Mouse (Mus musculus): Measurements from ENCODE around the gene Vps37d. TPM values are rescaled to one million over a fixed set of nuclear protein-coding genes. Genes with fewer than 3 reads are reported as not detected.

Gene Vps37d
- polyA plus RNA-seq, 1 experiment from 2014 or later, result 12.0 TPM

DNA sequence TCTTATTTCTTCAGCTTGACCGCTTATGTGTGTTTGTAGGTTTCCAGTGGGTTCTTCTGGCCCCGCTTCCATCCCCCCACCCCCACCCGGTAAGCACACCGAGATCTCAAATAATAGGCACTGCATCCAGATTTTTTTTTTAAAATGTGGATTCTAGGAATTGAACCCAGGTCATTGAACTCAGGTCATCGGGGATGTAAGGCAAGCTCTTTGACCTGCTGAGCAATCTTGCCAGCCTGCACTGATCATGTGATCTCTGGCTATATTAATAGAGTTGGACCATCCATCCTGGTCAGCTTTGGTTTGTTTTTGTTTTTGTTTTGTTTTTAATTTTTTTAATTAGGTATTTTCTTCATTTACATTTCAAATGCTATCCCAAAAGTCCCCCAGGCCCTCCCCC, 45.5 kb downstream of the Vps37d start:
- no peak overlapping the region for H3K4me3 ChIP-seq (ENCODE audit: low read depth, low read length)
- no peaks in the 10 kb centered on the region for H3K36me3 ChIP-seq (ENCODE audit: control insufficient read depth, insufficient read depth, low read length)
- H3K9ac ChIP-seq (ENCODE audit: low read depth, low read length), result no peak overlapping the region
- H3K27ac ChIP-seq (ENCODE audit: low read depth, low read length), result no peak overlapping the region
- ATAC-seq (ENCODE audit: low FRiP score), result no peak
- 93% methylated on average over 5 of the region's 5 CpGs for WGBS
- H3K9me3 ChIP-seq (ENCODE audit: control insufficient read depth, low read length), result no peaks in the 10 kb centered on the region
- H3K4me1 ChIP-seq (replicated peaks; ENCODE audit: control insufficient read depth, insufficient read depth, low read length), result no peaks in the 10 kb centered on the region
- no peaks in the 10 kb centered on the region for H3K27me3 ChIP-seq (ENCODE audit: control insufficient read depth, insufficient read depth, low read length)
- no peak overlapping the region for H3K4me2 ChIP-seq (replicated peaks; ENCODE audit: low read depth, low read length)
- DNase-seq (ENCODE audit: low spot score), result no peak

DNA sequence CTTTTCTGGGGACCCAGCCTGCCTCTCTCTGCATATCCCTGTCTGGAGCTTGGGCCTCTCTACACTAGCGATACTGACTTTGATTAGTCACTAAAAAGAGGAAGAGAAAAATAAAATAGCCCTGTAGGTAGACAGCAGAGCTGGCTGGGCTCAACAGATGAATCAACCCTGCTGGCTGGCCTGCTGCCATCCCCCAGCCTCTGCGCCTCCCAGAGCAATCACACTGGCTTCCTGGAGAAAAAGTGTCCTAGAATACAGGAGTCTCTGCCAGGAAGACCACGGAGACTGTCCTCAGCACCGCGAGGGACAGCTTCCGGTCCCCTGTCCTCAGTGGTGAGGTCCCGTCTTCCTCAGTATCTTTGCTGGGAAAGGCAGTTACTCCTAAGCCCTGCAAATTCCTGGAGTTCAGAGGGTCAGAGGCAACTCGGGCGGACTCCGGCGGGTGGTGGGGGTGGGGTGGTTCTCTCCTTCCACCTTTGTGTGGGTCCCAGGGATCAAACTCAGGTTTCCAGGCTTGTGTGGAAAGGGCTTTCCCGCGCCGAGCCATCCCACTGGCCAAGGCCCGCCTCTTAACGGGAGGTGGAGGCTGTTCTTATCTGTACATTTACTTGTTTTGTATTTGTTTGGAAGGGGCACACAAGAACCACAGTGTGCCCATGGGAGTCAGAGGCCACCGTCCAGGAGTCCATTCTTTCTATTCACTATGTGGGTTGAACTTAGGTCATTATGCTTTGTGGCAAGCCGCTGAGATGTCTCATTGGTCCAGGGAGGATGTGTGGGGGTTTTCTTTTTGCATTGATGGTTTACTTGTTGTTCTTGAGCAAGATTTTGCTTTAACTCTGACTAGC, 48.8 kb downstream of the Vps37d start:
- Histone ChIP-seq H3K9me3 (ENCODE audit: control insufficient read depth, low read length) (no peaks in the 10 kb centered on the region), H3K4me3 (ENCODE audit: low read depth, low read length) (no peak overlapping the region), H3K9ac (ENCODE audit: low read depth, low read length) (no peak overlapping the region), H3K4me2 (replicated peaks; ENCODE audit: low read depth, low read length) (no peak overlapping the region), H3K36me3 (ENCODE audit: control insufficient read depth, insufficient read depth, low read length) (no peaks in the 10 kb centered on the region), H3K4me1 (replicated peaks; ENCODE audit: control insufficient read depth, insufficient read depth, low read length) (no peaks in the 10 kb centered on the region), H3K27me3 (ENCODE audit: control insufficient read depth, insufficient read depth, low read length) (no peaks in the 10 kb centered on the region), H3K27ac (ENCODE audit: low read depth, low read length) (no peak overlapping the region)
- ATAC-seq (ENCODE audit: low FRiP score), result no peak
- DNase-seq (ENCODE audit: low spot score), result no peak
- WGBS, result 56% methylated on average over 18 of the region's 18 CpGs

DNA sequence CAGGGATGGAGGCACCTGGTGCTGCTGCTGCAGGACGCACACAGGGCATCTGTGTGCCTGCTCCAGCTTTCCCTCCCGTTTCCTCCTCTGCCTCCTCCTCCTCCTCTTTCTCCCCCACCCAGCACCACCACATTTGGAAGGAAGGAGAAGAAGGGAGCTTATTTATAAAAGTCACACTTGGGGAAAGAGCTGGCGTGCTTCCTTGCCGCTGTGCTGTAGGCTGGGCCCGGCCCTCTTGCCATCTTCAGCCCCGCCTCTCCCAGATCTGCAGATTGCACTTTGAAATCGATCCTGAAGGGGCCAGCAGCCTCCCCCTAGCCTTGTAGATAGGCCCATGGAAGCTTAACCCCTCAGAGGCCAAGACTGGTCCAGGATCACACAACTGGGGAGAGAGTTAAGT, 52.2 kb downstream of the Vps37d start:
- Histone ChIP-seq H3K9me3 (ENCODE audit: control insufficient read depth, low read length) (no peaks in the 10 kb centered on the region), H3K27ac (ENCODE audit: low read depth, low read length) (no peak overlapping the region), H3K9ac (ENCODE audit: low read depth, low read length) (no peak overlapping the region), H3K27me3 (ENCODE audit: control insufficient read depth, insufficient read depth, low read length) (no peaks in the 10 kb centered on the region), H3K36me3 (ENCODE audit: control insufficient read depth, insufficient read depth, low read length) (no peaks in the 10 kb centered on the region), H3K4me2 (replicated peaks; ENCODE audit: low read depth, low read length) (peak overlapping the region; percentile 11; the same call in 1 of the 2 replicates), H3K4me1 (replicated peaks; ENCODE audit: control insufficient read depth, insufficient read depth, low read length) (no peaks in the 10 kb centered on the region; the same call in 1 of the 2 replicates), H3K4me3 (ENCODE audit: low read depth, low read length) (no peak overlapping the region)
- no peak for ATAC-seq (ENCODE audit: low FRiP score)
- WGBS, result 20% methylated on average over 7 of the region's 7 CpGs
- DNase-seq (ENCODE audit: low spot score), result peak; percentile 14

DNA sequence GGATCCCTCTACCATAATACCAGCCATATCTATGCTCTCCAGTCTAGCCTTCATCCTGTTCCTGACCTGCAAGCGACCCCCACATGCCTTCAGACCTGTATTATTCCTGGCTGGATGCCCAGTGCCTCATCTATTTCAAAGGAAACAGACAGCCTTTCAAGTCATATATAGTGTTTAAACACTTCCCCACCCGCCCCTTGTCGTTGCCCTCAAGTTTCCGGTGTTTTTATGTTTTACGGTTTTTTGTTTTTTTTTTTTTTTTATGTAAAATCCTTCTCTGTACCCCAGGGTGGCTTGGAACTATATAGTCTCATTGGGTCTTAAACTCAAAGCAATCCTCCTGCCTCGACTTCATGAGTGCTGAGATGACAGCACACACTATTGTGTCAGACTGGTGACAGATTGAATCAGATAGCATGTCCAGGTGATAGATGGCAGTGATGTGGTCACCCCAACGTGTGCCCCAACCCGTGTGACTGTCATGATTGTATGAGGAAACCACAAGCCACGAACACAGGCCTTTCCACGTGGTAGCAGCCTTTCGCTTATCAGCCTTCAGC, 53.3 kb downstream of the Vps37d start:
- H3K4me2 ChIP-seq (replicated peaks; ENCODE audit: low read depth, low read length), result peak overlapping the region; percentile 85; the same call in 1 of the 2 replicates
- ATAC-seq (ENCODE audit: low FRiP score), result no peak
- H3K9me3 ChIP-seq (ENCODE audit: control insufficient read depth, low read length), result no peaks in the 10 kb centered on the region
- no peak overlapping the region for H3K9ac ChIP-seq (ENCODE audit: low read depth, low read length)
- no peaks in the 10 kb centered on the region for H3K27me3 ChIP-seq (ENCODE audit: control insufficient read depth, insufficient read depth, low read length)
- 70% methylated on average over 11 of the region's 11 CpGs for whole genome bisulfite sequencing
- H3K4me1 ChIP-seq (replicated peaks; ENCODE audit: control insufficient read depth, insufficient read depth, low read length), result no peaks in the 10 kb centered on the region; the same call in 1 of the 2 replicates
- H3K36me3 ChIP-seq (ENCODE audit: control insufficient read depth, insufficient read depth, low read length), result no peaks in the 10 kb centered on the region
- peak overlapping the region; percentile 73; the same call in 1 of the 2 replicates for H3K4me3 ChIP-seq (ENCODE audit: low read depth, low read length)
- H3K27ac ChIP-seq (ENCODE audit: low read depth, low read length), result no peak overlapping the region
- DNase-seq (ENCODE audit: low spot score), result peak; percentile 35

DNA sequence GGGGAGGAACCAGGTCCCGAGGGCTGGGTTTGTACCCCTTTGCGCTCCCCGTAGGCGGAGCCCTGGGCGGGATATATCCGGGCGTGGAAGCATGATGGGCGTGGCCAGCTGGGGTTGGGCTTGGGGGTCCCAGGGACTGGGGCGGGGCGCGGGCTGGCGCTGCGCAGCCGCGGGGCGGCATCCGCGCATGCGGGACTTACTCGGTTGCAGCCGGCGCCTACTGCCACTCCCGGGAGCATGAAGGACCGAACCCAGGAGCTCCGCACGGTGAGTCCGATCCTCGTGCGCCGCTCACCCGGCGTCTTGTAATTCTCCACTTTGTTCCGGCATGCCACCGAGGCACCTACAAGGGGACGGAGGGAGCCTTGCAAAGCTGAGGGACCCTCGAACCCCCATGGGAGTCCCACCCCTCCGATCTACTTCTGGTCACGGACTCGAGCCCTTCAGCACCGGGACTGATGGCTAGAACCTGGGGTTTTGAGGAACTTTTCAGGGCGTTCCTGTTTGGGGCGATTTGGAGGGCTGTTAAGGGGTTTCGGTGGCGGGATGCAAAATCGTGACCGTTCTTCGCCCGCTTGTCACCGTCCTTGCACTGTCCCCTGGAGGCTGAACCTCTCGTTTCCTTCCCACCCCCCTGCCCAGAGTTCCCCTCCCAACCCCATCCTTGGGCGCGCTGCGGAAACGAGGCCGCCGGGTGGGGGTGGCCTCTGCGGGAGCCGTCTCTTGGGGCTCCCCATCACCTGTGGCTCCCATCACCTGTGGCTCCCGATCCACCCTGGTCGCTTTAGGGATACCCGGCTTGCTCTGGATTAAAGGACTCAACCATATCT, 54.5 kb downstream of the Vps37d start, which contains the start of gene Stx1a:
Stx1a (plus strand) TSS at position 139 of the 830 bp plus-strand sequence.
- H3K9ac ChIP-seq (ENCODE audit: low read depth, low read length), result peak within 1 kb of the TSS; percentile 75
- H3K27me3 ChIP-seq (ENCODE audit: control insufficient read depth, insufficient read depth, low read length), result no peaks in the 10 kb centered on the region
- no peak within 1 kb of the TSS for H3K27ac ChIP-seq (ENCODE audit: low read depth, low read length)
- no peaks in the 10 kb centered on the region for H3K9me3 ChIP-seq (ENCODE audit: control insufficient read depth, low read length)
- DNase-seq (ENCODE audit: low spot score), result peak; percentile 94
- peak within 1 kb of the TSS; percentile 85 for H3K4me2 ChIP-seq (replicated peaks; ENCODE audit: low read depth, low read length)
- peak; percentile 93 for ATAC-seq (ENCODE audit: low FRiP score)
- under 1% methylated on average over 58 of the region's 61 CpGs for WGBS
- H3K4me3 ChIP-seq (ENCODE audit: low read depth, low read length), result peak within 1 kb of the TSS; percentile 73
- no peaks in the 10 kb centered on the region for H3K36me3 ChIP-seq (ENCODE audit: control insufficient read depth, insufficient read depth, low read length)
- no peaks in the 10 kb centered on the region; the same call in 1 of the 2 replicates for H3K4me1 ChIP-seq (replicated peaks; ENCODE audit: control insufficient read depth, insufficient read depth, low read length)

Other genes with a start within 250 kb of the Vps37d start
- not detected in 2 replicates for gene Tmem270, start 171.5 kb downstream of the Vps37d start, polyA plus RNA-seq (2014; fragmentation: Nextera tagmentation; extraction: Ambion mirVana)
- 3.1 and 4.1 TPM in 2 replicates for gene Cldn13, start 162.7 kb downstream of the Vps37d start, polyA plus RNA-seq (2014; fragmentation: Nextera tagmentation; extraction: Ambion mirVana)
- gene Mettl27, start 145.9 kb downstream of the Vps37d start, polyA plus RNA-seq (2014; fragmentation: Nextera tagmentation; extraction: Ambion mirVana), result 8.3 and 8.6 TPM in 2 replicates
- 7.8 and 10.2 TPM in 2 replicates for gene Cldn4, start 131.3 kb downstream of the Vps37d start, polyA plus RNA-seq (2014; fragmentation: Nextera tagmentation; extraction: Ambion mirVana)
- gene Cldn3, start 92.1 kb downstream of the Vps37d start, polyA plus RNA-seq (2014; fragmentation: Nextera tagmentation; extraction: Ambion mirVana), result 3.5 and 5.3 TPM in 2 replicates
- gene Abhd11, start 69.1 kb downstream of the Vps37d start, polyA plus RNA-seq (2014; fragmentation: Nextera tagmentation; extraction: Ambion mirVana), result 45.1 and 48.3 TPM in 2 replicates
- gene Stx1a, start 54.8 kb downstream of the Vps37d start, polyA plus RNA-seq (2014; fragmentation: Nextera tagmentation; extraction: Ambion mirVana), result 21.8 and 24.0 TPM in 2 replicates
- gene Dnajc30, start 14.1 kb downstream of the Vps37d start, polyA plus RNA-seq (2014; fragmentation: Nextera tagmentation; extraction: Ambion mirVana), result 26.2 and 29.2 TPM in 2 replicates
- gene Bud23, start 13.3 kb downstream of the Vps37d start, polyA plus RNA-seq (2014; fragmentation: Nextera tagmentation; extraction: Ambion mirVana), result 113 and 118 TPM in 2 replicates
- 1.2 and 1.6 TPM in 2 replicates for gene Mlxipl, start 11.6 kb upstream of the Vps37d start, polyA plus RNA-seq (2014; fragmentation: Nextera tagmentation; extraction: Ambion mirVana)
- 21.4 and 21.9 TPM in 2 replicates for gene Tbl2, start 71.4 kb upstream of the Vps37d start, polyA plus RNA-seq (2014; fragmentation: Nextera tagmentation; extraction: Ambion mirVana)
- 35.9 and 38.8 TPM in 2 replicates for gene Bcl7b, start 90.0 kb upstream of the Vps37d start, polyA plus RNA-seq (2014; fragmentation: Nextera tagmentation; extraction: Ambion mirVana)
- 54.5 and 77.6 TPM in 2 replicates for gene Baz1b, start 109.0 kb upstream of the Vps37d start, polyA plus RNA-seq (2014; fragmentation: Nextera tagmentation; extraction: Ambion mirVana)
- 6.6 and 7.2 TPM in 2 replicates for gene Fzd9, start 173.0 kb upstream of the Vps37d start, polyA plus RNA-seq (2014; fragmentation: Nextera tagmentation; extraction: Ambion mirVana)